ENCODE assay signal across 10 mouse cellular contexts in genomic region chr11:34112781-34113380, GRCm38 (mm10). TPM values are rescaled to one million over a fixed set of nuclear protein-coding genes. Genes with fewer than 3 reads are reported as not detected.
A peak's percentile ranks its signal among the peaks of the same experiment; 100 is the strongest.
DNase-seq lines count a peak whose midpoint lies in the region; ATAC-seq and TF ChIP-seq lines count a peak whose summit lies in the region.
"Had no signal": no experiment of that assay in that cellular context is flagged by ENCODE, and none has a peak within 500 bp of the region (broad histone marks: within the 10 kb centered on the region; RNA-seq: fewer than 3 reads in every experiment).

No protein-coding gene starts in this region.

- no peaks in the 10 kb centered on the region for H3K27me3 ChIP-seq in kidney, postnatal 0 days (ENCODE audit: insufficient read depth, low read length)
- no peaks in the 10 kb centered on the region for H3K27me3 ChIP-seq in hindbrain, embryonic 16.5 days (replicated peaks; ENCODE audit: control insufficient read depth, insufficient read depth, low read length)
- no peaks in the 10 kb centered on the region for H3K27me3 ChIP-seq in midbrain, embryonic 15.5 days (replicated peaks)
- H3K27me3 ChIP-seq: liver, embryonic 15.5 days had no signal

- no peak overlapping the region for H3K4me2 ChIP-seq in kidney, postnatal 0 days (ENCODE audit: low read length)
- H3K4me2 ChIP-seq in hindbrain, embryonic 16.5 days (ENCODE audit: low read length) = no peak overlapping the region
- no peak overlapping the region for H3K4me2 ChIP-seq in midbrain, embryonic 15.5 days
- H3K4me2 ChIP-seq: liver, embryonic 15.5 days had no signal

- 39% methylated on average over 4 of the region's 4 CpGs for WGBS in kidney, postnatal 0 days
- WGBS in hindbrain, embryonic 16.5 days = 20% methylated on average over 4 of the region's 4 CpGs
- WGBS in midbrain, embryonic 15.5 days = 16% methylated on average over 4 of the region's 4 CpGs

- intact Hi-C loops in heart, postnatal 25 days (cut with DNase I) = no loop called here

- ATAC-seq in kidney, postnatal 0 days (replicated peaks; ENCODE audit: low FRiP score, low read depth) = no peak
- peak; percentile 97 for ATAC-seq in hindbrain, embryonic 16.5 days
- ATAC-seq in midbrain, embryonic 15.5 days (replicated peaks) = peak; percentile 94

- H3K27ac ChIP-seq in kidney, postnatal 0 days = no peak overlapping the region
- peak overlapping the region; percentile 65 for H3K27ac ChIP-seq in hindbrain, embryonic 16.5 days (ENCODE audit: low read depth, low read length)
- H3K27ac ChIP-seq in midbrain, embryonic 15.5 days = peak overlapping the region; percentile 62
- H3K27ac ChIP-seq: liver, embryonic 15.5 days had no signal

- no peak overlapping the region for H3K9ac ChIP-seq in kidney, postnatal 0 days (ENCODE audit: low read depth, low read length)
- no peak overlapping the region for H3K9ac ChIP-seq in hindbrain, embryonic 16.5 days (ENCODE audit: low read depth, low read length)
- no peak overlapping the region for H3K9ac ChIP-seq in midbrain, embryonic 15.5 days
- H3K9ac ChIP-seq: liver, embryonic 15.5 days had no signal

- peak; percentile 11 for DNase-seq in kidney, postnatal 0 days (ENCODE audit: low spot score)
- no peak for DNase-seq in kidney, postnatal 14 days
- peak; percentile 24 for DNase-seq in cerebellum, adult 9-10 months
- no peak for DNase-seq in thymus, postnatal 36 days
- no peak for DNase-seq in natural killer cell, adult 2 months (ENCODE audit: low spot score in 2 of 2)
- no peak for DNase-seq in heart, postnatal 25 days (ENCODE audit: low spot score)

- no peaks in the 10 kb centered on the region for H3K4me1 ChIP-seq in kidney, postnatal 0 days (replicated peaks; ENCODE audit: insufficient read depth, low read length)
- peaks cover 12% of the 10 kb centered on the region for H3K4me1 ChIP-seq in hindbrain, embryonic 16.5 days (ENCODE audit: control insufficient read depth, insufficient read depth, low read depth, low read length)
- H3K4me1 ChIP-seq in midbrain, embryonic 15.5 days = peaks cover 17% of the 10 kb centered on the region; the same call in 1 of the 2 replicates
- H3K4me1 ChIP-seq: liver, embryonic 15.5 days had no signal

- H3K9me3 ChIP-seq in kidney, postnatal 0 days (replicated peaks; ENCODE audit: low read length) = no peaks in the 10 kb centered on the region
- no peaks in the 10 kb centered on the region for H3K9me3 ChIP-seq in hindbrain, embryonic 16.5 days (ENCODE audit: control insufficient read depth, low read length)
- no peaks in the 10 kb centered on the region for H3K9me3 ChIP-seq in midbrain, embryonic 15.5 days
- H3K9me3 ChIP-seq: liver, embryonic 15.5 days had no signal

- no peak for TF ChIP-seq CTCF in kidney, postnatal 0 days (IDR thresholded peaks at IDR 0.05; ENCODE audit: low read depth)

- no peaks in the 10 kb centered on the region for H3K36me3 ChIP-seq in kidney, postnatal 0 days (ENCODE audit: insufficient read depth, low read length)
- H3K36me3 ChIP-seq in hindbrain, embryonic 16.5 days (ENCODE audit: control insufficient read depth, insufficient read depth, low read length) = no peaks in the 10 kb centered on the region
- no peaks in the 10 kb centered on the region for H3K36me3 ChIP-seq in midbrain, embryonic 15.5 days (replicated peaks)
- H3K36me3 ChIP-seq: liver, embryonic 15.5 days had no signal

- H3K4me3 ChIP-seq in kidney, postnatal 0 days (replicated peaks; ENCODE audit: low read depth, low read length) = no peak overlapping the region
- H3K4me3 ChIP-seq in hindbrain, embryonic 16.5 days (ENCODE audit: low read length) = no peak overlapping the region
- H3K4me3 ChIP-seq in midbrain, embryonic 15.5 days = no peak overlapping the region
- H3K4me3 ChIP-seq: erythroblast, embryonic 14.5 days; liver, embryonic 15.5 days had no signal

RNA-seq across cellular contexts. Expression of gene 4930469K13Rik, which starts 14.5 kb away (rescaled TPM):
- polyA plus RNA-seq in kidney, postnatal 0 days (2015; fragmentation: Nextera tagmentation; extraction: Ambion mirVana) = not detected in 2 replicates
- polyA plus RNA-seq in hindbrain, embryonic 16.5 days (2015; fragmentation: Nextera tagmentation; extraction: Ambion mirVana) = 7.9 and 9.6 TPM in 2 replicates
- not detected in 2 replicates for polyA plus RNA-seq in midbrain, embryonic 15.5 days (2015; fragmentation: Nextera tagmentation; extraction: Ambion mirVana)
- not detected for total RNA-seq in heart, postnatal 25 days (2021)
- polyA plus RNA-seq: erythroblast, embryonic 14.5 days; liver, embryonic 15.5 days had no signal

Comparison
In these comparisons a context has a peak if more than half of its experiments do, and no peak if none do; other contexts are left out.
1. DNase-seq: peak in kidney, postnatal 0 days (single experiment) and cerebellum, adult 9-10 months (single experiment); none in kidney, postnatal 14 days (single experiment), thymus, postnatal 36 days (0 of 2), natural killer cell, adult 2 months (0 of 2) and heart, postnatal 25 days (single experiment).